Mouse (Mus musculus) heart, embryonic 13.5 days (tissue): Measurements from ENCODE around the gene Dpm1. TPM values are rescaled to one million over a fixed set of nuclear protein-coding genes. Genes with fewer than 3 reads are reported as not detected.

ENCODE experiments used
- ATAC-seq: fragments of 200-750 bp; cut with Nextera tagmentation; 2 replicates; pipeline ENCODE4 v1.8.0; 2017; ENCODE audit warnings: moderate TSS enrichment; ENCODE audit not compliant: insufficient number of reproducible peaks, low FRiP score, low TSS enrichment; ENCODE audit errors: extremely low read depth
- H3K27ac ChIP-seq: fragments of 300-500 bp; sonication (generic); replicated peaks from 2 replicates; pipeline ENCODE4 v1.5.1; 2015; ENCODE audit warnings: moderate library complexity, mild to moderate bottlenecking, inconsistent platforms
- H3K27me3 ChIP-seq: fragments of 300-500 bp; sonication (generic); replicated peaks from 2 replicates; pipeline ENCODE4 v1.6.1; 2015; ENCODE audit warnings: mild to moderate bottlenecking, inconsistent platforms
- H3K36me3 ChIP-seq: fragments of 300-500 bp; sonication (generic); 2 replicates; pipeline ENCODE4 v1.6.1; 2015; ENCODE audit warnings: mild to moderate bottlenecking, inconsistent platforms
- H3K4me1 ChIP-seq: fragments of 300-500 bp; sonication (generic); 2 replicates; pipeline ENCODE4 v1.6.1; 2015; ENCODE audit warnings: inconsistent platforms
- H3K4me2 ChIP-seq: fragments of 300-500 bp; sonication (generic); 2 replicates; pipeline ENCODE4 v1.6.1; 2015; ENCODE audit warnings: inconsistent platforms, mild to moderate bottlenecking, moderate library complexity
- H3K4me3 ChIP-seq: fragments of 300-500 bp; sonication (generic); 2 replicates; pipeline ENCODE4 v1.5.1; 2015; ENCODE audit warnings: moderate library complexity, mild to moderate bottlenecking, inconsistent platforms
- H3K9ac ChIP-seq: fragments of 300-500 bp; sonication (generic); 2 replicates; pipeline ENCODE4 v1.6.1; 2015; ENCODE audit warnings: inconsistent platforms, mild to moderate bottlenecking, moderate library complexity
- H3K9me3 ChIP-seq: fragments of 300-500 bp; sonication (generic); 2 replicates; pipeline ENCODE4 v1.6.1; 2016; ENCODE audit warnings: inconsistent platforms
- WGBS: fragments of 180-500 bp; shearing (Covaris S2); methylation state at CpG from one replicate; pipeline ENCODE4 v1.1.7; 2015; ENCODE audit warnings: mixed read lengths; 5-methylcytosine and 5-hydroxymethylcytosine counted together
- polyA plus RNA-seq: library from polyadenylated mRNA; unstranded; fragments of >200 nt; fragmentation: Nextera tagmentation; extraction: Ambion mirVana; gene quantifications from 2 replicates; pipeline ENCODE4 v1.2.1, GENCODE M21; 2015

The Dpm1 gene
- polyA plus RNA-seq, 1 experiment from 2014 or later, result 95.3 TPM

DNA sequence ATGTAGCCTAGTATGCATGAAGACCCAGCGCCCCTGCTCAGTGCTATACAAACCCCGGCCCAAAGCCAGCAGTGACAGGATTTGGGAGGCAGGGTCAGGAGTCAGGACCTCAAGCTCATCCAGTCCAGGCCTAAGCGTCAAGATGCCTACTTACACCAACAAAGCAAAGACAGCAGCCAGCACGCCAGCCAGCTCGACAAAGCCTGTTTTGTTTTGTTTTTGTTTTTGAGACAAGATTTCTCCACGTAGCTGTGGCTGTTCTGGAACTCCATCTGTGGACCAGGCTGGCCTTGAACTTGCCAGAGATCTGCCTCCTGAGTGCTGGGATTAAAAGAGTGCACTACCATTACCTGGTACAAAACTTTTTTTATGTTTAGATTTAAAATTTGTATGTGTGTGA lies 7.1 kb downstream of the Dpm1 start:
- Histone ChIP-seq H3K4me3 (no peak overlapping the region), H3K4me2 (no peak overlapping the region), H3K9ac (no peak overlapping the region), H3K27ac (no peak overlapping the region), H3K27me3 (no peaks in the 10 kb centered on the region), H3K4me1 (peaks cover 6% of the 10 kb centered on the region), H3K36me3 (peaks cover 82% of the 10 kb centered on the region), H3K9me3 (no peaks in the 10 kb centered on the region)
- WGBS, result 83% methylated on average over 6 of the region's 6 CpGs
- no peak for ATAC-seq

DNA sequence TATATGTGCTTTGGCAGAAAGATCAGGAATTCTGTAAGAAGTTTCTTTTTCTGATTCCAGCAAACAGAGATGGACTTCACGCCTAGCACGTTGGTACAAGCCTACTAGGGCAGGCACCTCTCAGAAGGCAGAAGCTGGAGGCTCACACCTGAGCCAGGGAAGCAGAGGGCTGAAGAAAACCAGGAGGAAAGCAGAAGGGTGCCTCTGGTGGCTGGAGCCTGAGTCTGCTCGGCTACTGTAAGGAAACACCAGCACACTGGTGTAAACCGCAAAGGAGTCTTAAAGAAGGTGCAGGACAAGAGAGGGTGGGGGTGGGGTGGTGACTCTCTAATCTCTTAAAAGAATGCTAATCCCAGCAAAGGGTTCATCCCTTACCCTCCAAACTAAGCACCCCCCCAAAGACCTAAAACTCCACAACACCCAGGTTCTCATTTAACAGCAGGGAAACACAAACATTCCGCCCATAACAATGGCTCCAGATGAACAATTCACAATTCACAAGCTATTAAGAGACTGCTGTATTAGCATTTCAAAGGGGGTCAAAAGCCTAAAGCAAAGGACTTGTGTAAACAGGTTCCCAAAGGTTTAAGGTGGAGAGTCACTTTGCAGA lies 16.5 kb downstream of the Dpm1 start:
- no peaks in the 10 kb centered on the region for H3K4me1 ChIP-seq
- no peak overlapping the region for H3K4me3 ChIP-seq
- no peak for ATAC-seq
- no peaks in the 10 kb centered on the region for H3K27me3 ChIP-seq
- H3K36me3 ChIP-seq, result peaks cover 95% of the 10 kb centered on the region
- H3K27ac ChIP-seq, result no peak overlapping the region
- 57% methylated on average over 5 of the region's 5 CpGs for WGBS
- H3K4me2 ChIP-seq, result no peak overlapping the region
- no peak overlapping the region for H3K9ac ChIP-seq
- no peaks in the 10 kb centered on the region for H3K9me3 ChIP-seq

DNA sequence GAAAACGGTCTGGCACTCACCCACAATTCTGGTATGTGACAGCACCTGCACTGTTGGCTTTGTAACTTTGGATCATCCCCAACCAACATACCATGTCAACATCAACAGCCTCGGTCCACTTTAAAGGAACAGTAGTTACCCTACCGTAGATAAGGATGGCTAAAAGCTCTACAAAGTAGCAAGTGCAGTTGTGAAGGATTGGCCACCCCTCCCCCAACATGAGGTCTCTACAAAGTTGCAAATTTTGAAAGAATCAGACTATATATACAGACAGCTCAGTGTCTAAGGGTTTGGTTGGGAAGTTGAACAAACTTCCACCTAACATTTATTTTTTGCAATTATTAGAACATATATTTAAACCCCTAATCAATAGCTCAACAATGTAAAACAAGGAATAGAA lies 22.5 kb downstream of the Dpm1 start:
- H3K4me2 ChIP-seq, result peak overlapping the region; percentile 70

DNA sequence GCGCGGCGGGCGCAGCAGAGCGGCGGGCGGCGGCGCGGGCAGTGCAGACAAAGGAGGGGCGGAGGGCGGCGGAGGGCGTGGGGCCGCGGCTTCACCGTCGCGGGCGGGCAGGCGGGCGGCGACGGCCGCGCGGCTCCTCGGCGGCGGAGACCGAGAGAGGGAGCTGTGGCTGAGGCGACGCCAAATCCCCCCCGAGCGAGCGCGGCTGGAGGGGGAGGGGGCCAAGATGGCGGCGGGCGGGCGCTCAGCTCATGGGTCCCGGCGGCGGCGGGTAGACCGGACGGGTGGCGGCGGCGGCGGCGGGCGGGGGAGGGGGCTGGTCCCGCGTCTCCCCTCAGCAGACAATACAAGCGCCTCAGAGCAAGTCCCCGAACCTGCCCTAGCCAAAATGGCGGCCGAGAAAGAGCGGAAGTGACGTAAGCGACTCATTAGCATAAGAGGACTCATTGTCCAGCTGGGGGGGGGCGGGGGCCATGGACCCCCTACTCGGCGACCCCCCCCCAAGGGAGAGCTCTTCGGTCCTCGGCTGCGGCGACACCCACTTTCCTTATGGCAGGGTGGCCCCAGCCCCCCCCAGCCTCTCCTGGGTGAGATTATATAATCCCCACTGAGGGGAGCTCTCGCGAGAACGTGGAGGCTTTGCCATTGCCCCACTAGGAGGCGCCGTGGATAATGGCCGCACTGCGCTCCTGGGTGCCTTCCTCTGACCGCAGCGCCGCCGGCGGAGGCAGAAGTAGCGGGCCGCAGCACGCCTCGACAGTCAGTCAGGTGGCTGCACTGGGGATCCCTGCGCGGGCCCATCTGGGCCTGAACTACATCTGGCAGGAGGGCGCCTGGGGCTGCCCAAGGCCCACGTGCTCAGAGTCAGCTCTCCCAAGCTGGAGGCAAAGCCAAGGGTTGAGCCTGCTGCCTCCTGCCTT lies 23.4 kb downstream of the Dpm1 start, which contains the start of gene Adnp:
Adnp (minus strand) TSS at position 388 of the 920 bp plus-strand sequence.
- H3K4me2 ChIP-seq, result peak within 1 kb of the TSS; percentile 89
- ATAC-seq, result peak; percentile 85
- peak within 1 kb of the TSS; percentile 99 for H3K27ac ChIP-seq
- H3K9me3 ChIP-seq, result no peaks in the 10 kb centered on the region
- under 1% methylated on average over 70 of the region's 89 CpGs for WGBS
- H3K9ac ChIP-seq, result peak within 1 kb of the TSS; percentile 100
- peaks cover 67% of the 10 kb centered on the region for H3K36me3 ChIP-seq
- peaks cover 33% of the 10 kb centered on the region for H3K4me1 ChIP-seq
- H3K4me3 ChIP-seq, result peak within 1 kb of the TSS; percentile 99
- no peaks in the 10 kb centered on the region for H3K27me3 ChIP-seq

More for the DNA sequence above, 22.5 kb downstream of the Dpm1 start:
- Histone ChIP-seq H3K9ac (peak overlapping the region; percentile 100; the same call in 1 of the 2 replicates), H3K4me1 (peaks cover 24% of the 10 kb centered on the region), H3K27ac (peak overlapping the region; percentile 99), H3K9me3 (no peaks in the 10 kb centered on the region), H3K4me3 (peak overlapping the region; percentile 99; the same call in 1 of the 2 replicates), H3K36me3 (peaks cover 67% of the 10 kb centered on the region), H3K27me3 (no peaks in the 10 kb centered on the region)
- ATAC-seq, result no peak
- 91% methylated on average over 3 of the region's 3 CpGs for WGBS

DNA sequence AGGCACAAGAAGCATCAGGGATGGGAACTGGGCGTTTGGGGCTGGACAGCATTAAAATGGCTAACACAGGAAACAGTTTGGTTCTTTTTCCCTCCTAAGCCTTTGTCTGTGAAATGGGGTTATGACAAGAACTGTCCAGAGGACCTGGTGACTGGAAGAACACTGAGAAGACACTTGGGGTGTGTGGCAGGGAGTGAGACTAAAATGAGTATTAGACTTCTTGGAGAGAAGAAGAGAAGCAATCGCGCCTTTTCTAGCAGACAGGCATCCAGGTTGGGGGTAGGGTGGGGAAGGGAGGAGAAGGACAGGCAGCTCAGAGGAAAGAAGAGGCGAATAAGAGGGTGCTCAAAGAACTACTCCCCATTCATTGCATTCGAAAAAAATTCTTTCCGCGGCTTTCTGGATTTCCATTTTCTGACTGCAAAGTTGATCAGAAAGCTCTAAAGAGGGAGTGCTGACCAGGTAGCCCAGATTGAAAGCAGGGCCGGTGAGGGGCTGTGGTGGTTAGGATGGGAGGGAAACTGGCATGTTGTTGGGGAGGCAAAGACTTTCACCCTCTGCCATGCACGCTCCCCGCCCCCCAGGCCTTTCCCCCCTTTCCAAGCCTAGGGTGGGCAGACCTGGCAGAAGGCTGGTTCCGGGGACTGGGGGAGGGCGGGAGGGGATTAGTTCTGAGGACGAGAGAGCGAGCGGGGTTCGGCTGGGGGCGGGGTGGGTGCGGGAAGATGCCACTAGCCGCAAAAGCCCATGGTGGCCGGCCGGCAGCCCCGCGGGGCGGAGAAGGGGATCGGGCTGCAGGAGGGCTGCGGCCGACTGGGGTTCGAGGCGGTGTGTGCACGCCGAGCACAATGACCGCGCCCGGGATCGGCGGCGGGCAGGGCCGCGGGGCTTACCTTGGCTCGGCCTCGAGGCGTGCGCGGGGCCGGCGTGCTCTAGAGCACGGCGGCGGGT lies 24.4 kb downstream of the Dpm1 start:
- ATAC-seq, result peak; percentile 25
- H3K4me1 ChIP-seq, result peaks cover 40% of the 10 kb centered on the region
- WGBS, result under 1% methylated on average over 46 of the region's 49 CpGs
- peak overlapping the region; percentile 99 for H3K27ac ChIP-seq
- peak overlapping the region; percentile 99 for H3K4me3 ChIP-seq
- H3K27me3 ChIP-seq, result no peaks in the 10 kb centered on the region
- peak overlapping the region; percentile 100 for H3K9ac ChIP-seq
- peak overlapping the region; percentile 89 for H3K4me2 ChIP-seq
- peaks cover 63% of the 10 kb centered on the region for H3K36me3 ChIP-seq
- no peaks in the 10 kb centered on the region for H3K9me3 ChIP-seq

DNA sequence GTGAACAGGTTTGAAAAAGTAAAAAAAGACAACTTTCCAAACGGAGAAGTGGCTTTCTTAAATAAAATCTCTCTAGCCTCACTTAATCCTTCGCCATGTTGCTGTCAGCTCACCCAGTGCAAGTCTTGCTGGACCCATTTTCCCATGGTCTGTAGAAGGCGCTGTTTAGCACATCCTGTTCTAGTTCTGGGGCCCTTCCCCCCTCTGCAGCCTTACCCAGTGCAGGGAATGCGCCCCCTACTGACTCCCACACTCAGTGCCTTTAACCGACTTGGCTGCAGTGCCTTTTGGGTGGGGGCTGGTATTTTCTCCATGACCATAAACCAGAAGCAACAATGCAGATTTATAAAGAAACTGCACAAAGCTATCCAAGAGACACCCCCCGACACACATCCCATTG lies 25.1 kb downstream of the Dpm1 start:
- peak overlapping the region; percentile 99 for H3K4me3 ChIP-seq
- H3K27me3 ChIP-seq, result no peaks in the 10 kb centered on the region
- H3K4me2 ChIP-seq, result peak overlapping the region; percentile 89
- H3K36me3 ChIP-seq, result peaks cover 62% of the 10 kb centered on the region
- H3K4me1 ChIP-seq, result peaks cover 47% of the 10 kb centered on the region
- H3K27ac ChIP-seq, result peak overlapping the region; percentile 99
- no peak for ATAC-seq
- peak overlapping the region; percentile 100 for H3K9ac ChIP-seq
- no peaks in the 10 kb centered on the region for H3K9me3 ChIP-seq
- 7% methylated on average over 6 of the region's 6 CpGs for WGBS

DNA sequence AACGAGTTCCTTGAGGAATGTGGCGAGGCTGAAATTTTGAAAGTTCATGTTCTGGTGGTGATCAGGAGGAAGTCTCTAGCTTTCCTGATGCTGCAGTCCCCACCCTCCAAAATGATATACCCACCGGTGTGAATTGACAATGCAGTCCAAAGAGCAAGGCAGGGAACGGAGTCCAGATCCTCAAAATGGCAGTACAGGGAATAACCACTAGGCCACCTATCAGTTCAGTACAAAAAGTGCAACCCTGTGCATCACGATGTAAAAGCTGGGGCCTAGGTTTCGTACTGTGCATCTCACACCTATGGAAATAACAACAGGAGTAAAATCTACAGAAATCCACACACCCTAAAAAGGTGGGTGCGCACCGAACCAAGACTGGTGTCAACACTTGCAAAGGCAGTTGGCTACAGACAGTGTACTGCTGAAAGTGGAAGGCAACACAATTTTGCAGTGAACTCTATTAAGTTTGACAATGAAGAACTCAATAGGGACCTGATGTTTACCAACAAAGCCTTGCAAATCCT lies 25.9 kb downstream of the Dpm1 start:
- no peaks in the 10 kb centered on the region for H3K9me3 ChIP-seq
- H3K4me3 ChIP-seq, result peak overlapping the region; percentile 99
- no peak overlapping the region for H3K27ac ChIP-seq
- ATAC-seq, result no peak
- peaks cover 53% of the 10 kb centered on the region for H3K4me1 ChIP-seq
- 80% methylated on average over 8 of the region's 8 CpGs for WGBS
- H3K36me3 ChIP-seq, result peaks cover 56% of the 10 kb centered on the region
- H3K4me2 ChIP-seq, result peak overlapping the region; percentile 89
- peak overlapping the region; percentile 100 for H3K9ac ChIP-seq
- no peaks in the 10 kb centered on the region for H3K27me3 ChIP-seq

DNA sequence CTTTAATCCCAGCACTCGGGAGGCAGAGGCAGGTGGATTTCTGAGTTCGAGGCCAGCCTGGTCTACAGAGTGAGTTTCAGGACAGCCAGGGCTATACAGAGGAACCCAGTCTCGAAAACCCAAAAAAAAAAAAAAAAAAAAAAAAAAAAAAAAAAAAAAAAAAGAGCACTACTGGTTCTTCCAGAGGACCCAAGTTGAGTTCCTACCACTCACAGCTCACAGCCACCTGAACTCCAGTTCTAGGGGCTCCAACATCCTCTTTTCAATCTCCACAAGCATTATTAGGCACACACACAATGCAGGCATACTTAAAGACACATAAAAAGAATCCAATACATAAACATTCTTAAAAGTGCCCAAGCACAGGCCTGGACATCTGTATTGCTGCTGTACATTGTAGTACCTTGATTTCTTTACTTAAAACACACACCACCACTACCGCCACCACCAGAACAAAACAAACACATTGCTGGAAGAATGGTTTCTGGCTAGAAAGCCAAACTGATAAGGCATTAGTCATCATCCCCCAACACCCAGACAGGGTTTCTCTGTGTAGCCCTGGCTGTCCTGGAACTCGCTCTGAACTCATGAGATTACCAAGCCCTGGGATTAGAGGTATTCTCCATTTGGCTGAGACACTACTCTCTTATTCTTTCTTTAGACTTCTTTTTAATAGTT lies 30.2 kb downstream of the Dpm1 start:
- Histone ChIP-seq H3K36me3 (peaks cover 56% of the 10 kb centered on the region), H3K27ac (no peak overlapping the region), H3K9ac (peak overlapping the region; percentile 6; the same call in 1 of the 2 replicates), H3K9me3 (no peaks in the 10 kb centered on the region), H3K4me3 (no peak overlapping the region), H3K4me2 (peak overlapping the region; percentile 24; the same call in 1 of the 2 replicates), H3K4me1 (peaks cover 84% of the 10 kb centered on the region), H3K27me3 (no peaks in the 10 kb centered on the region)
- WGBS, result 72% methylated on average over 4 of the region's 5 CpGs
- ATAC-seq, result no peak

DNA sequence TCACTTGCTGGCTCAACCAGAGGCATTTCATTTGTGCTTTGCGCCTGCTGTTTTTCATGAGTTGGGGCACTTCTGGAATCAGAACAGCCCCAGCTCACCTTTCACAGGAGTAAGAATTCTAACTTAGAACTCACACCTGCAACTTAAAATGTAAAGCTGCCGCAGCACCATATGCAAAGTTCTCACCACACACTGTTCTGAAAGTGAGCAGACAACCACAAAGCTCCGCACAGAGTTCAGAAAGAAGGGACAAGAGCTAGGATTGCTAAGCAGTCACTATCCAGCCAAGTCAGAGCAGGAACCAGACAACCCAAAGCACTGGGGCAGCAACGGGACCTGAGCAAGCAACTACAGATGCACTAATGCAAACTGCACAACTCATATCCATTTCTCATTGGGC lies 30.9 kb downstream of the Dpm1 start:
- Histone ChIP-seq H3K4me2 (peak overlapping the region; percentile 24; the same call in 1 of the 2 replicates), H3K27me3 (no peaks in the 10 kb centered on the region), H3K4me1 (peaks cover 84% of the 10 kb centered on the region), H3K9ac (0 out of 2 replicates have a peak overlapping the region, but pooled peaks have one; percentile 33), H3K9me3 (no peaks in the 10 kb centered on the region), H3K27ac (no peak overlapping the region), H3K36me3 (peaks cover 54% of the 10 kb centered on the region), H3K4me3 (no peak overlapping the region)
- 79% methylated on average over 4 of the region's 4 CpGs for whole genome bisulfite sequencing
- ATAC-seq, result no peak

DNA sequence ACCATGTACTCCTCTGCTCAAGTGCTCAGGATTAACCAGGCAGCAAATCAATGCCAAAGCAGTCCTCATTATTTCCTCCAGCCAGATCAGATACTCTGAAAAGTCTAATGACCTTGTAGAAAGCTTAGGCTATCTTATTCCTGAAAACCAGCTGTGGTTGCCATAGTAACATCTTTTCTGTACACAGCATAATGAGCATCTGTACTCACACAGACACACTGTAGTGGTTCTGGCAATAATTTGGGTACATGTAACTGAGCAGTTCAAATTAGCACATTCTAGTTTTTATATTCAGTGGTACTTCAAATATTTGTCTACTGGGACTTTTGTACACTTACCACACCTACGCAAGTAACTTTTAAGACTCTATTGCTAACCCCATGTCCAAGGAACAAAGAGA lies 32.0 kb downstream of the Dpm1 start:
- Histone ChIP-seq H3K4me2 (no peak overlapping the region), H3K27ac (no peak overlapping the region), H3K9me3 (no peaks in the 10 kb centered on the region), H3K27me3 (no peaks in the 10 kb centered on the region), H3K36me3 (peaks cover 44% of the 10 kb centered on the region), H3K9ac (no peak overlapping the region), H3K4me3 (no peak overlapping the region), H3K4me1 (peaks cover 88% of the 10 kb centered on the region)
- ATAC-seq, result no peak
- WGBS, result 90% methylated on average over 1 of the region's 1 CpGs
